Mouse (Mus musculus): ENCODE measurements around the gene Mybbp1a. TPM values are rescaled to one million over a fixed set of nuclear protein-coding genes. Genes with fewer than 3 reads are reported as not detected.
A peak's percentile ranks its signal among the peaks of the same experiment; 100 is the strongest.
"Not testable (repeated sequence)": the region's sequence is repeated elsewhere in the genome, so short reads cannot be mapped to it uniquely, and the experiment has no call there.

The Mybbp1a gene
- total and polyA plus RNA-seq, 3 experiments = 344 to 3,394 (median 602) TPM

DNA sequence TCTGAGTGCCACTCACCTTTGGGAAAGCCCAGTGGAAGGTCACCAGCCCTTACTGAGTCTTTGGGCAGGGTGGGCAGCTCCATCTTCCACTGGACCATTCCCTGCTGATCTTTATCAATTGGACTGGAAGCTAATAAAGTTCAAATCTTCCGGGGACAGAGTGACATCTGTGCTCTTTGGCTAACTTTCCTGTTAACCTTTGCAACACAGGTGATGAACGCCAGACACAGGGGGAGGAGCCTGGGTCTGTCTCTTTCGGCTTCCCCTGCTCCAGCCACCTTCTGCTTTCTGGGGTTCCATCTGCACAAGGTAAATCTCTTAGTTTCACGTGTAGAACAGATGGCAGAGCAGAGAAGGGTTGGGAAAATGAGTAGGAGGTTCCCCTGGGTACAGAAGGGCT, 2.7 kb upstream of the Mybbp1a start:
- TF ChIP-seq MAX (IDR thresholded peaks at IDR 0.05; ENCODE audit: low read length) (no peak), MYC (IDR thresholded peaks at IDR 0.05; ENCODE audit: low read depth, low read length) (no peak), ZMIZ1 (IDR thresholded peaks at IDR 0.05; ENCODE audit: low read depth, low read length) (no peak), POLR2A (IDR thresholded peaks at IDR 0.05; ENCODE audit: control insufficient read depth in 1 of 2, insufficient read depth in 1 of 2, low read depth in 1 of 2, low read length in 2 of 2, poor library complexity in 1 of 2) (no peak)
- Histone ChIP-seq H3K36me3 (ENCODE audit: control insufficient read depth in 1 of 2, insufficient read depth in 2 of 2, low read length in 2 of 2) (peaks cover 8 to 11% of the 10 kb centered on the region in 2 experiments), H3K4me3 (ENCODE audit: control insufficient read depth in 1 of 2, insufficient read depth in 1 of 2, low read depth in 2 of 2, low read length in 2 of 2) (no peak overlapping the region), H3K27ac (ENCODE audit: control insufficient read depth, low read depth, low read length) (no peak overlapping the region), H3K9ac (ENCODE audit: control insufficient read depth, low read depth, low read length, poor library complexity, severe bottlenecking) (no peak overlapping the region), H3K79me2 (ENCODE audit: control insufficient read depth, insufficient read depth, low read length, poor library complexity) (peaks cover 25% of the 10 kb centered on the region), H3K27me3 (ENCODE audit: control insufficient read depth in 1 of 2, insufficient read depth in 2 of 2, low read length in 2 of 2) (no peaks in the 10 kb centered on the region), H3K9me3 (replicated peaks; ENCODE audit: insufficient read depth, low read length) (no peaks in the 10 kb centered on the region), H3K4me1 (ENCODE audit: control insufficient read depth in 1 of 2, insufficient read depth in 2 of 2, low read length in 2 of 2) (peaks cover 0 to 17% of the 10 kb centered on the region in 2 experiments; a peak in 3 of 4 replicates)
- no peak for DNase-seq (ENCODE audit: low read depth, low spot score)

DNA sequence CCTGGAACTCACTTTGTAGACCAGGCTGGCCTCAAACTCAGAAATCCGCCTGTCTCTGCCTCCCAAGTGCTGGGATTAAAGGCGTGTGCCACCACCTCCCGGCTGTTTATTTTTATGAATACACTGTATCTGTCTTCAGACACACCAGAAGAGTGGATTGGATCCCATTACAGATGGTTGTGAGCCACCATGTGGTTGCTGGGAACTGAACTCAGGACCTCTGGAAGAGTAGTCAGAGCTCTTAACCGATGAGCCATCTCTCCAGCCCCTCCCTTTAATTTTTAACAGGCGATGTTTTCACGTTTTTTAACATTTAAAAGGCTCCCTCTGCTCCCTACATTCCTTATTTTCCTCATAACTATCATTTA, 574 bp upstream of the Mybbp1a start:
- not testable (repeated sequence) for H3K9me3 ChIP-seq (replicated peaks; ENCODE audit: insufficient read depth, low read length); DNase-seq (ENCODE audit: low read depth, low spot score); H3K27me3 ChIP-seq (ENCODE audit: control insufficient read depth in 1 of 2, insufficient read depth in 2 of 2, low read length in 2 of 2)
- Histone ChIP-seq H3K4me1 (ENCODE audit: control insufficient read depth in 1 of 2, insufficient read depth in 2 of 2, low read length in 2 of 2) (peaks cover 0 to 17% of the 10 kb centered on the region in 2 experiments; a peak in 3 of 4 replicates), H3K4me3 (ENCODE audit: control insufficient read depth in 1 of 2, insufficient read depth in 1 of 2, low read depth in 2 of 2, low read length in 2 of 2) (peak overlapping the region; percentile 96 to 99), H3K9ac (ENCODE audit: control insufficient read depth, low read depth, low read length, poor library complexity, severe bottlenecking) (peak overlapping the region; percentile 90), H3K27ac (ENCODE audit: control insufficient read depth, low read depth, low read length) (peak overlapping the region; percentile 93), H3K79me2 (ENCODE audit: control insufficient read depth, insufficient read depth, low read length, poor library complexity) (peaks cover 40% of the 10 kb centered on the region), H3K36me3 (ENCODE audit: control insufficient read depth in 1 of 2, insufficient read depth in 2 of 2, low read length in 2 of 2) (peaks cover 16 to 24% of the 10 kb centered on the region in 2 experiments)

- peaks cover 34% of the 10 kb centered on the region for H3K79me2 ChIP-seq (ENCODE audit: control insufficient read depth, insufficient read depth, low read length, poor library complexity)
- no peaks in the 10 kb centered on the region for H3K27me3 ChIP-seq (ENCODE audit: control insufficient read depth in 1 of 2, insufficient read depth in 2 of 2, low read length in 2 of 2)
- no peak overlapping the region for H3K27ac ChIP-seq (ENCODE audit: control insufficient read depth, low read depth, low read length)
- H3K4me3 ChIP-seq (ENCODE audit: control insufficient read depth in 1 of 2, insufficient read depth in 1 of 2, low read depth in 2 of 2, low read length in 2 of 2) = no peak overlapping the region
- peaks cover 0 to 15% of the 10 kb centered on the region in 2 experiments; a peak in 3 of 4 replicates for H3K4me1 ChIP-seq (ENCODE audit: control insufficient read depth in 1 of 2, insufficient read depth in 2 of 2, low read length in 2 of 2)
- peak; percentile 83 for DNase-seq (ENCODE audit: low read depth, low spot score)
- H3K9me3 ChIP-seq (replicated peaks; ENCODE audit: insufficient read depth, low read length) = no peaks in the 10 kb centered on the region
- no peak overlapping the region for H3K9ac ChIP-seq (ENCODE audit: control insufficient read depth, low read depth, low read length, poor library complexity, severe bottlenecking)
- H3K36me3 ChIP-seq (ENCODE audit: control insufficient read depth in 1 of 2, insufficient read depth in 2 of 2, low read length in 2 of 2) = peaks cover 16 to 43% of the 10 kb centered on the region in 2 experiments
- TF ChIP-seq CHD2 (IDR thresholded peaks at IDR 0.05; ENCODE audit: low read length) = no peak
- no peak for TF ChIP-seq ZNF384 (IDR thresholded peaks at IDR 0.05; ENCODE audit: low read depth, low read length)
- TF ChIP-seq UBTF (IDR thresholded peaks at IDR 0.05; ENCODE audit: borderline replicate concordance, insufficient read depth, low read depth, low read length) = no peak
- TF ChIP-seq ZKSCAN1 (IDR thresholded peaks at IDR 0.05; ENCODE audit: low read depth, low read length) = no peak
- no peak for TF ChIP-seq NELFE (IDR thresholded peaks at IDR 0.05; ENCODE audit: low read depth, low read length)
- TF ChIP-seq GATA1 (IDR thresholded peaks at IDR 0.05; ENCODE audit: low read depth, low read length) = peak; percentile 63
- no peak for TF ChIP-seq POLR2AphosphoS2 (IDR thresholded peaks at IDR 0.05; ENCODE audit: low read length)
- TF ChIP-seq TAL1 (IDR thresholded peaks at IDR 0.05; ENCODE audit: low read length) = no peak
- 0 out of 2 replicates have a peak, but pooled peaks have one; percentile 35 for TF ChIP-seq SIN3A (IDR thresholded peaks at IDR 0.05; ENCODE audit: low read length)
- no peak for TF ChIP-seq TCF12 (IDR thresholded peaks at IDR 0.05; ENCODE audit: low read depth, low read length)
- TF ChIP-seq RAD21 (IDR thresholded peaks at IDR 0.05; ENCODE audit: low read depth, low read length) = no peak; the same call in 1 of the 2 replicates
- peak; percentile 82 to 90 (median 84) for TF ChIP-seq CTCF (IDR thresholded peaks at IDR 0.05 in 2 of 3, conservative IDR thresholded peaks at IDR 0.05 in 1 of 3; ENCODE audit: control insufficient read depth in 1 of 3, insufficient read depth in 1 of 3, low read depth in 2 of 3, low read length in 3 of 3, poor library complexity in 1 of 3, severe bottlenecking in 1 of 3)
- TF ChIP-seq MEF2A (IDR thresholded peaks at IDR 0.05; ENCODE audit: extremely low read depth, insufficient replicate concordance, low read depth, low read length, poor library complexity, severe bottlenecking) = no peak
- TF ChIP-seq MXI1 (IDR thresholded peaks at IDR 0.05; ENCODE audit: low read depth, low read length) = no peak; the same call in 1 of the 2 replicates
- no peak for TF ChIP-seq ETS1 (IDR thresholded peaks at IDR 0.05; ENCODE audit: low read depth, low read length)
- TF ChIP-seq RCOR1 (IDR thresholded peaks at IDR 0.05; ENCODE audit: low read depth, low read length) = peak; percentile 98
- TF ChIP-seq SMC3 (IDR thresholded peaks at IDR 0.05; ENCODE audit: low read depth, low read length) = 0 out of 2 replicates have a peak, but pooled peaks have one; percentile 4
- no peak for TF ChIP-seq TBP (IDR thresholded peaks at IDR 0.05; ENCODE audit: low read depth, low read length)
- TF ChIP-seq ZC3H11A (IDR thresholded peaks at IDR 0.05; ENCODE audit: low read depth, low read length) = no peak
- 0 out of 2 replicates have a peak, but pooled peaks have one; percentile 59 for TF ChIP-seq HCFC1 (IDR thresholded peaks at IDR 0.05; ENCODE audit: low read depth, low read length)
- TF ChIP-seq MYC (IDR thresholded peaks at IDR 0.05; ENCODE audit: low read depth, low read length) = no peak
- TF ChIP-seq POLR2A (IDR thresholded peaks at IDR 0.05; ENCODE audit: control insufficient read depth in 1 of 2, insufficient read depth in 1 of 2, low read depth in 1 of 2, low read length in 2 of 2, poor library complexity in 1 of 2) = no peak; a peak in 1 of 4 replicates
- TF ChIP-seq KAT2A (conservative IDR thresholded peaks at IDR 0.05; ENCODE audit: low read depth, low read length) = no peak
These were observed 5.4 kb downstream of the Mybbp1a start for GRCm38 (mm10) chr11:72446311-72447105.

Data from MEL (cell line).